Mouse (Mus musculus) thymus, adult 2 months (tissue): ENCODE data around the gene Pnpla2. TPM values are rescaled to one million over a fixed set of nuclear protein-coding genes. Genes with fewer than 3 reads are reported as not detected.

Experiments
- DNase-seq: peaks from one replicate; pipeline ENCODE4 v3.0.0; 2021
- H3K27ac ChIP-seq: fragments of 200-500 bp; 2 replicates; pipeline ENCODE4 v1.5.1; 2012; ENCODE audit warnings: low read length, control low read depth; ENCODE audit not compliant: control insufficient read depth, insufficient read depth
- H3K27me3 ChIP-seq: fragments of 200-500 bp; 2 replicates; pipeline ENCODE4 v1.6.1; 2012; ENCODE audit warnings: mild to moderate bottlenecking, low read length, moderate library complexity, mixed read lengths; ENCODE audit not compliant: control insufficient read depth, insufficient read depth
- H3K36me3 ChIP-seq: fragments of 200-500 bp; 2 replicates; pipeline ENCODE4 v1.6.1; 2012; ENCODE audit warnings: mild to moderate bottlenecking, low read length, moderate library complexity; ENCODE audit not compliant: control insufficient read depth, insufficient read depth
- H3K4me1 ChIP-seq: fragments of 200-500 bp; replicated peaks from 2 replicates; pipeline ENCODE4 v1.6.1; 2012; ENCODE audit warnings: low read length; ENCODE audit not compliant: control insufficient read depth, insufficient read depth
- H3K4me3 ChIP-seq: fragments of 200-500 bp; 2 replicates; pipeline ENCODE4 v1.5.1; 2012; ENCODE audit warnings: mild to moderate bottlenecking, low read length, control low read depth, moderate library complexity; ENCODE audit not compliant: control insufficient read depth, insufficient read depth
- CTCF ChIP-seq: fragments of 200-500 bp; IDR thresholded peaks from 2 replicates; pipeline ENCODE4 v1.5.1; 2012; ENCODE audit warnings: mild to moderate bottlenecking, control low read depth, low read length, moderate library complexity, borderline replicate concordance; ENCODE audit not compliant: control insufficient read depth, poor library complexity, insufficient read depth; ENCODE audit errors: extremely low read depth
- POLR2A ChIP-seq: fragments of 200-500 bp; IDR thresholded peaks from 2 replicates; pipeline ENCODE4 v1.6.1; 2012; ENCODE audit warnings: mild to moderate bottlenecking, low read length, control low read depth, moderate library complexity; ENCODE audit not compliant: control insufficient read depth, poor library complexity, insufficient read depth; ENCODE audit errors: extremely low read depth
- WGBS: fragments of 180-500 bp; shearing (Covaris S2); methylation state at CpG from one replicate; pipeline ENCODE4 v1.1.7; 2018; 5-methylcytosine and 5-hydroxymethylcytosine counted together
- polyA plus RNA-seq: library from polyadenylated mRNA; depleted of rRNA; stranded (reverse); fragments of >200 nt; gene quantifications from 2 replicates; pipeline ENCODE4 v1.2.3, GENCODE M21; 2012

The Pnpla2 gene
- polyA plus RNA-seq, 1 experiment = 256 TPM

GRCm38 (mm10) chr7:141447110-141447991, 7.6 kb upstream of the Pnpla2 start, which contains the start of gene Rplp2:
Gene Rplp2 (plus strand): TSS chr7:141447370.
- peaks cover 3% of the 10 kb centered on the region; the same call in 1 of the 2 replicates for H3K36me3 ChIP-seq
- peak within 1 kb of the TSS; percentile 92 for H3K4me3 ChIP-seq
- TF ChIP-seq CTCF (no peak; the same call in 1 of the 2 replicates), POLR2A (peak; percentile 85)
- peak; percentile 94 for DNase-seq
- H3K4me1 ChIP-seq = peaks cover 21% of the 10 kb centered on the region
- H3K27ac ChIP-seq = peak within 1 kb of the TSS; percentile 79
- no peaks in the 10 kb centered on the region for H3K27me3 ChIP-seq
- under 1% methylated on average over 63 of the region's 63 CpGs for WGBS

- no peak overlapping the region for H3K27ac ChIP-seq
- H3K36me3 ChIP-seq = peaks cover 3% of the 10 kb centered on the region; the same call in 1 of the 2 replicates
- TF ChIP-seq CTCF = no peak
- no peak for TF ChIP-seq POLR2A
- H3K4me3 ChIP-seq = no peak overlapping the region
- H3K27me3 ChIP-seq = no peaks in the 10 kb centered on the region
- DNase-seq = no peak
- H3K4me1 ChIP-seq = peaks cover 25% of the 10 kb centered on the region
Observed at GRCm38 (mm10) chr7:141451928-141452327, 3.1 kb upstream of the Pnpla2 start.

- no peak for TF ChIP-seq POLR2A
- TF ChIP-seq CTCF = no peak
- H3K4me3 ChIP-seq = no peak overlapping the region
- no peak overlapping the region for H3K27ac ChIP-seq
- peaks cover 22% of the 10 kb centered on the region for H3K4me1 ChIP-seq
- DNase-seq = no peak
- H3K36me3 ChIP-seq = peaks cover 1% of the 10 kb centered on the region; the same call in 1 of the 2 replicates
- WGBS = 76% methylated on average over 2 of the region's 2 CpGs
- no peaks in the 10 kb centered on the region for H3K27me3 ChIP-seq
Observed at GRCm38 (mm10) chr7:141453636-141454035, 1.4 kb upstream of the Pnpla2 start.

DNA sequence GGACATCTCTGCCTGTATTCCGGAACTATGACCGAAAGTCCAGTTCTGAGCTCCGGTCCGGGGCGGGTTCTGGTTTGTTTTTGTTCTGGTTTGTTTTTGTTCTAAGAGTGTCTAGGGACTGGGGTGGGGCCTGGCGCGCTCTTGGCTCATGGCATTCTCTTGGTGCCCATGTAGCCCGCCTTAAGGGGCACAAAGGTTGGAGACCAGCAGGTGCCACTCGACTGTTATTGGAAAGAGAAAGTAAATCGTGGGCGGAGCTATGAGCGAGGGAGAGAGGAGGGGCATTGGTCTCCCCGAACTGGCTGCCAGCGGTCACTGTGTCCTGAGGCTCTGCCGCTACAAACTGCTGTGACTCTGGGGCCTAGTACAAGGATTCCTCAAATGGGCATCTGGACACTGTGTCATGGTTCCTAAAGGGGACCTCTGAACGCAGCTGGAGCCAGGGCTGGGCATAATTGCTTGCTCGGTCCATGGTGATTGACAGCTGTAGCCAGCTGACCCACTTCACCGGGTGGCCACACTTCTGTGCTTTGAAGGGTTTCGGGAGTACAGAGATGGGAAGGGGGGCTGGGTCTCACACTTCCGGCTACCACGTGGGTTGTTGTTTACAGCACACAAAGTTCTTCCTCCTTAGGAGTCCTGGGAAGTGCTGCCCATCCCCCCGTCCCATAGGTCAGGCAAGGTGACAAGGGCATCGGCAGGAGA, 764 bp downstream of the Pnpla2 start:
- no peaks in the 10 kb centered on the region; the same call in 1 of the 2 replicates for H3K27me3 ChIP-seq
- peak overlapping the region; percentile 11; the same call in 1 of the 2 replicates for H3K27ac ChIP-seq
- DNase-seq = peak; percentile 54
- peak overlapping the region; percentile 67 for H3K4me3 ChIP-seq
- peaks cover 20% of the 10 kb centered on the region for H3K4me1 ChIP-seq
- no peaks in the 10 kb centered on the region for H3K36me3 ChIP-seq
- 2% methylated on average over 23 of the region's 23 CpGs for WGBS
- TF ChIP-seq CTCF = no peak
- TF ChIP-seq POLR2A = no peak

DNA sequence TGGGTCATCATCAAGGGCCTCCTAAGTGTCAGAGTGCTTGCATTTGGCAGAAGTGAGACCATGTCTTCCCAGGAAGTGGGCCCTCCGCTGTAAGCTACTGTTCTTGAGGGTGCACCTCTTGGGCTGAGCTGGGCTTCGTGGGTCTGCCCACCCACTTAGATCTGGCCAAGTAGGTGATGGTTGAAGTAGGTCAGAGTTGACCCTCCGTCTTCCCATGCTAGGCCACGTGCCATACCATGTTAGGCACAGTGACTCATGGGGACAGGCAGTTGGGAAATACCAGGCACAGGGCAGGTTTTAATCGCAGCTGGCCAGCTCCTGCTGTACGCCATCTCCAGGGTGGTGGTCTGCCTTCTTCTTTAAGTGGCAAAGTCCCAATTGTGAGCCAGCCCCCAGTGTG, 1.7 kb downstream of the Pnpla2 start:
- no peak overlapping the region for H3K27ac ChIP-seq
- no peak for DNase-seq

DNA sequence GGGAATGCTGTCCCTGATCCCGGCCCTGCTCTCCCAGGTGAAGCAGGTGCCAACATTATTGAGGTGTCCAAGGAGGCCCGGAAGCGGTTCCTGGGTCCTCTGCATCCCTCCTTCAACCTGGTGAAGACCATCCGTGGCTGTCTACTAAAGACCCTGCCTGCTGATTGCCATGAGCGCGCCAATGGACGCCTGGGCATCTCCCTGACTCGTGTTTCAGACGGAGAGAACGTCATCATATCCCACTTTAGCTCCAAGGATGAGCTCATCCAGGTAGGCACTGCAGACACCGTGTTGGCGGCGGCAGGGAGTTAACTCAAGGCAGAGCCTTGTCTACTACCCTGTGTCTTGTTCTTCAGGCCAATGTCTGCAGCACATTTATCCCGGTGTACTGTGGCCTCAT, 2.2 kb downstream of the Pnpla2 start:
- Histone ChIP-seq H3K4me3 (no peak overlapping the region), H3K4me1 (peaks cover 26% of the 10 kb centered on the region), H3K27ac (no peak overlapping the region), H3K27me3 (peaks cover 2% of the 10 kb centered on the region; the same call in 1 of the 2 replicates), H3K36me3 (no peaks in the 10 kb centered on the region)
- TF ChIP-seq POLR2A = no peak
- TF ChIP-seq CTCF = no peak
- DNase-seq = no peak
- 98% methylated on average over 14 of the region's 14 CpGs for WGBS

More for the DNA sequence above, 1.7 kb downstream of the Pnpla2 start:
- H3K27me3 ChIP-seq = no peaks in the 10 kb centered on the region; the same call in 1 of the 2 replicates
- H3K4me3 ChIP-seq = no peak overlapping the region
- 91% methylated on average over 6 of the region's 6 CpGs for WGBS
- TF ChIP-seq POLR2A (no peak), CTCF (no peak)
- peaks cover 23% of the 10 kb centered on the region for H3K4me1 ChIP-seq
- no peaks in the 10 kb centered on the region for H3K36me3 ChIP-seq
